In genomic region chr15:32245837-32246670, GRCm38 (mm10) we compare ENCODE assay signal across 8 mouse cellular contexts. TPM values are rescaled to one million over a fixed set of nuclear protein-coding genes. Genes with fewer than 3 reads are reported as not detected.
A peak's percentile ranks its signal among the peaks of the same experiment; 100 is the strongest.
DNase-seq lines count a peak whose midpoint lies in the region; ATAC-seq and TF ChIP-seq lines count a peak whose summit lies in the region.

No protein-coding gene starts in this region.

- H3K9me3 ChIP-seq in intestine, postnatal 0 days (ENCODE audit: control insufficient read depth), result no peaks in the 10 kb centered on the region
- no peaks in the 10 kb centered on the region for H3K9me3 ChIP-seq in midbrain, embryonic 10.5 days (replicated peaks)

- peak overlapping the region; percentile 65 for H3K9ac ChIP-seq in intestine, postnatal 0 days (ENCODE audit: low read depth, low read length)

- H3K27ac ChIP-seq in intestine, postnatal 0 days (ENCODE audit: low read depth, low read length), result no peak overlapping the region
- H3K27ac ChIP-seq in midbrain, embryonic 10.5 days (replicated peaks), result peak overlapping the region; percentile 81

- peak overlapping the region; percentile 59 for H3K4me3 ChIP-seq in intestine, postnatal 0 days (ENCODE audit: low read depth, low read length)
- peak overlapping the region; percentile 75 for H3K4me3 ChIP-seq in midbrain, embryonic 10.5 days

- H3K4me2 ChIP-seq in intestine, postnatal 0 days (replicated peaks; ENCODE audit: low read depth), result peak overlapping the region; percentile 95

- no peaks in the 10 kb centered on the region for H3K27me3 ChIP-seq in intestine, postnatal 0 days (replicated peaks; ENCODE audit: control insufficient read depth, insufficient read depth, low read length)
- H3K27me3 ChIP-seq in midbrain, embryonic 10.5 days (ENCODE audit: low read depth, poor library complexity, severe bottlenecking), result peaks cover 5% of the 10 kb centered on the region; the same call in 1 of the 2 replicates

- H3K36me3 ChIP-seq in intestine, postnatal 0 days (ENCODE audit: control insufficient read depth, insufficient read depth), result no peaks in the 10 kb centered on the region
- no peaks in the 10 kb centered on the region for H3K36me3 ChIP-seq in midbrain, embryonic 10.5 days

- 2% methylated on average over 47 of the region's 47 CpGs for WGBS in intestine, postnatal 0 days
- WGBS in midbrain, embryonic 10.5 days, result 1% methylated on average over 47 of the region's 47 CpGs

- no peak for ATAC-seq in intestine, postnatal 0 days
- no peak for ATAC-seq in erythroid progenitor cell, adult 5-6 weeks (replicated peaks; ENCODE audit: low FRiP score, poor library complexity, severe bottlenecking)

- 0 out of 2 replicates have a peak, but pooled peaks cover 3% of the 10 kb centered on the region for H3K4me1 ChIP-seq in intestine, postnatal 0 days (replicated peaks; ENCODE audit: control insufficient read depth, insufficient read depth, low read length)
- H3K4me1 ChIP-seq in midbrain, embryonic 10.5 days, result peaks cover 32% of the 10 kb centered on the region

- intact Hi-C loops in left cerebral cortex, postnatal 14 days (cut with DNase I), result loop anchor here (2.0 to 10.0 kb wide), 4 partner anchors 191 to 631 kb away; no protein-coding TSS in a partner anchor

- TF ChIP-seq CTCF in intestine, postnatal 0 days (IDR thresholded peaks at IDR 0.05; ENCODE audit: low read depth), result peak; percentile 82

- DNase-seq in adrenal gland, postnatal 25 days, result peak; percentile 92
- peak; percentile 95 for DNase-seq in embryo, embryonic 9.5 days (ENCODE audit: extremely low spot score)
- peak; percentile 96 for DNase-seq in heart, adult 11 months
- DNase-seq in left cerebral cortex, postnatal 14 days (ENCODE audit: low spot score in 2 of 2), result peak; percentile 84 to 92
- DNase-seq in midbrain, embryonic 10.5 days (ENCODE audit: low spot score), result peak; percentile 90
- peak; percentile 98 for DNase-seq in right cerebral cortex, postnatal 4 days

RNA-seq across cellular contexts. Expression of gene Sema5a, which starts 1.4 kb away (rescaled TPM):
- total RNA-seq in adrenal gland, postnatal 25 days (2021), result 17.6 and 22.6 TPM in 2 replicates
- polyA plus RNA-seq in intestine, postnatal 0 days (2015; fragmentation: Nextera tagmentation; extraction: Ambion mirVana), result 4.9 and 5.1 TPM in 2 replicates
- total RNA-seq in left cerebral cortex, postnatal 14 days (2021), result 10 to 100 TPM; 28.4 to 38.2 TPM
- 3.0 and 3.3 TPM in 2 replicates for polyA plus RNA-seq in midbrain, embryonic 10.5 days (2016; fragmentation: Nextera tagmentation; extraction: Ambion mirVana)
- not detected in 2 replicates for total RNA-seq in erythroid progenitor cell, adult 5-6 weeks (2015; ENCODE audit: low replicate concordance)
- not detected in 2 replicates for total RNA-seq in erythroid progenitor cell, adult 5-6 weeks (2017; ENCODE audit: low replicate concordance)

Comparison
In these comparisons a context has a peak if more than half of its experiments do, and no peak if none do; other contexts are left out.
1. RNA of gene Sema5a, which starts 1.4 kb away (total RNA-seq): 28.4 to 38.2 TPM in left cerebral cortex, postnatal 14 days and 17.6 to 22.6 TPM in adrenal gland, postnatal 25 days; not detected in erythroid progenitor cell, adult 5-6 weeks; every median in the first group is over 10 times any median in the second.
2. Peak in every context shown above with its lines, with median percentiles within 50 percentile points of each other: DNase-seq.